Mouse (Mus musculus): ENCODE measurements around the gene Zfp512b.

The Zfp512b gene

GRCm38 (mm10) chr2:181572921-181573920 lies 19.4 kb downstream of the Zfp512b start:
- no peak for DNase-seq (ENCODE audit: low read depth, low spot score)

GRCm38 (mm10) chr2:181571941-181572670 lies 20.5 kb downstream of the Zfp512b start:
- DNase-seq (ENCODE audit: low read depth, low spot score) = no peak

- DNase-seq (ENCODE audit: low read depth, low spot score) = no peak
These were observed 21.5 kb downstream of the Zfp512b start for GRCm38 (mm10) chr2:181570921-181571595.

GRCm38 (mm10) chr2:181570375-181570774 lies 22.2 kb downstream of the Zfp512b start:
- no peak for DNase-seq (ENCODE audit: low read depth, low spot score)

GRCm38 (mm10) chr2:181569856-181570255 lies 22.7 kb downstream of the Zfp512b start:
- no peak for DNase-seq (ENCODE audit: low read depth, low spot score)

- DNase-seq (ENCODE audit: low read depth, low spot score) = peak; percentile 37
These were observed 24.2 kb downstream of the Zfp512b start for GRCm38 (mm10) chr2:181568272-181569008.

GRCm38 (mm10) chr2:181567338-181567737 lies 25.3 kb downstream of the Zfp512b start:
- no peak for DNase-seq (ENCODE audit: low read depth, low spot score)

- DNase-seq (ENCODE audit: low read depth, low spot score) = no peak
These were observed 38.8 kb downstream of the Zfp512b start for GRCm38 (mm10) chr2:181553772-181554171.

GRCm38 (mm10) chr2:181550233-181550632 lies 42.4 kb downstream of the Zfp512b start:
- DNase-seq (ENCODE audit: low read depth, low spot score) = no peak

- DNase-seq (ENCODE audit: low read depth, low spot score) = no peak
These were observed 43.9 kb downstream of the Zfp512b start for GRCm38 (mm10) chr2:181548682-181549081.

GRCm38 (mm10) chr2:181548227-181548626 lies 44.4 kb downstream of the Zfp512b start:
- no peak for DNase-seq (ENCODE audit: low read depth, low spot score)

- DNase-seq (ENCODE audit: low read depth, low spot score) = no peak
These were observed 46.5 kb downstream of the Zfp512b start for GRCm38 (mm10) chr2:181546142-181546541.

- no peak for DNase-seq (ENCODE audit: low read depth, low spot score)
These were observed 50.7 kb downstream of the Zfp512b start for GRCm38 (mm10) chr2:181541761-181542380.

GRCm38 (mm10) chr2:181537444-181538047 lies 55.1 kb downstream of the Zfp512b start:
- DNase-seq (ENCODE audit: low read depth, low spot score) = no peak

- no peak for DNase-seq (ENCODE audit: low read depth, low spot score)
These were observed 56.2 kb downstream of the Zfp512b start for GRCm38 (mm10) chr2:181536410-181536809.

GRCm38 (mm10) chr2:181532589-181532988 lies 60.0 kb downstream of the Zfp512b start:
- DNase-seq (ENCODE audit: low read depth, low spot score) = no peak
